Mouse (Mus musculus) G1E (cell line): ENCODE results near the gene Wdr24.
"Not testable (repeated sequence)": the region's sequence is repeated elsewhere in the genome, so short reads cannot be mapped to it uniquely, and the experiment has no call there.

Experiments used
- CTCF ChIP-seq: IDR thresholded peaks from 2 replicates; pipeline ENCODE4 v1.5.1; 2012; ENCODE audit warnings: low read depth, low read length, inconsistent platforms, mixed read lengths
- GATA1 ChIP-seq: IDR thresholded peaks from 2 replicates; pipeline ENCODE4 v1.6.1; 2012; ENCODE audit warnings: borderline replicate concordance, low read length, inconsistent platforms, mixed read lengths
- TAL1 ChIP-seq: conservative IDR thresholded peaks from 2 replicates; pipeline ENCODE4 v1.6.1; 2012; ENCODE audit warnings: low read depth, low read length, inconsistent platforms, mixed read lengths

DNA sequence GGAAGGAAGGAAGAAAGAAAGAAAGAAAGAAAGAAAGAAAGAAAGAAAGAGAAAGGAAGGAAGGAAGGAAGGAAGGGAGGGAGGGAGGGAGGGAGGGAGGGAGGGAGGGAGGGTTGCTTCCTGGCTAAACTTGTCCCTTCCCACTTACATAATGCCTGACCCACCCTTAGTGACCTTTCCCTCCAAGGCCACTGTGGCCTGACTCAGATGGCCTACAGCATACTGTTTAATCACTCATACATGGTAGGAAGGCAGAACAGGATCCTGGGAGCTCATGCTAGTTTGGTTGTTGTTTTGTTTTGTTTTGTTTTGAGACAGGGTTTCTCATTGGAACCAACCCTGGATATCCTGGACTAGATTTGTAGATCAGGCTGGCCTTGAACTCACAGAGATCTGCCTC lies 48.1 kb downstream of the Wdr24 start:
- not testable (repeated sequence) for TF ChIP-seq CTCF, GATA1, TAL1
